Mouse (Mus musculus): ENCODE data around the gene Olfr70. TPM values are rescaled to one million over a fixed set of nuclear protein-coding genes. Genes with fewer than 3 reads are reported as not detected.
A peak's percentile ranks its signal among the peaks of the same experiment; 100 is the strongest.

The Olfr70 gene
- total RNA-seq, 2 experiments from 2014 or later, result not detected

DNA sequence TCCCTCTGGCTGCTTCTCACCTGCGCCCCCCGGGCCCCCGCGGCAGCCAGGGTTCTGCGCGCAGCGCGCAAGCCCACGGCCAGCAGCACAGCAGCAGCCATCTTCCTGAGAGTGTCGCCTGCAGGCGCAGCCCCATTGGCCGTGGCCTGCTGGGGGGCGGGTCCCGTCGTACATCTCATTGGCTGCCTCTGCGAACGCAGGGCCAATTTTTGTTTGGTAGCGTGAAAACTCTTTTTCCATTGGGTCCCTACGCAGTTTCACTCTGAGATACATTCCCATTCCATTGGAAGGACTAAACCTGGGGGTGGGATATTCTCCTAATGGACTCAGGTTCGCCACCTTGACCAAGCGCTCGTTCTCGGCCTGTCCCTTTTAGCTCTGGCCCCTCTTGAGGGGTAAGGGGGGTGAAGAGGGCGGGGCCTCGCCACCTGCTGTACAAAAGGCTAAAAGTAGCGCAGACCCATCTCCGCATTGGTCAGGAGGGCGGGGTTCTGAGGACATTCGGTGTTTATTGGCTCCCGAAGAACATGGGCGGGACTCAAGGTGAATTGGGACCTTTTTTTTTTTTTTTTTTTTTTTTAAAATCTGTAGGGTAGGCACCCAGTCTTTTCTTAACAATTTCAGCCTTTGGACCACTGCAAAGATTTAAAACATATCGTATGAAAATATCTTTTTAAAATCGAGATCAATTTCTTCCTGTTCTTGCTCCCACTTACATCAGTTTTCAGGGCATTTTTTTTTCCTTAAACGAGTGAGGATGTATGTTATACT, 44.1 kb downstream of the Olfr70 start, which contains the start of gene Hint2:
Hint2 (minus strand) TSS at position 128 of the 771 bp plus-strand sequence.
- DNase-seq (ENCODE audit: low spot score in 2 of 2), result peak; percentile 91 to 94

DNA sequence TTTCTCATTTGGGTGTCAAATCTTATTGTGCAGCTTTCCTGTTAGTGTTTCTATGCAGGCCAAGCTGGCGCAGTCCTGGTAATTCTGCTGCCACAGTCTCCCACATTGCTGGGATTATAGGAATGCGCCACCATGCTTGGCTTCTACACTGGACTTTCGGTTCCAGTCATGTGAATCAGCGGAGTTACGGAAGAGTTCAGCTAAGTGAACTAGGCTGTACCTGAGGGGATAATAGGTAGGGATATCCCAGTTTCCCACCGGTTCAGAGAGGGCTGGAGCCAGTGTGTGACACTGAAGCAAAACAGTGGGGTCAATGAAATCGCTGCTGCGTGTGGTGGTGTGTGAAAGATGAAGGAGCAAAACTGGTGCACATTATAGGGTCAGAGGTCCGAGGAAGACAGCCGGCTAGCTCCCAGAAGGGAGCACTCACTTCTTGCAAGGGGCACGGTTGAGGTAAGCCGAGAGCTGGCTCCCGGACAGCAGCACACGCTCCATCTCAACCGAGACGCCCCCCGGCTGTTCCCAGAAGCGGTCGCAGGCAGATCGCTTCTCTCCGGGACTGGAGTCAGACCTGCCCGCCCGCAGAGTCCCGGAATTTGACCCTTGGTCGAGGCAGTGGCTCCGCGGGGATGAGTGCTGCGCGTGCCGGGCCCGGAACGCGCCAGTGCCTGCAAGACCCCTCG, 44.8 kb downstream of the Olfr70 start:
- DNase-seq (ENCODE audit: low spot score in 2 of 2), result no peak

DNA sequence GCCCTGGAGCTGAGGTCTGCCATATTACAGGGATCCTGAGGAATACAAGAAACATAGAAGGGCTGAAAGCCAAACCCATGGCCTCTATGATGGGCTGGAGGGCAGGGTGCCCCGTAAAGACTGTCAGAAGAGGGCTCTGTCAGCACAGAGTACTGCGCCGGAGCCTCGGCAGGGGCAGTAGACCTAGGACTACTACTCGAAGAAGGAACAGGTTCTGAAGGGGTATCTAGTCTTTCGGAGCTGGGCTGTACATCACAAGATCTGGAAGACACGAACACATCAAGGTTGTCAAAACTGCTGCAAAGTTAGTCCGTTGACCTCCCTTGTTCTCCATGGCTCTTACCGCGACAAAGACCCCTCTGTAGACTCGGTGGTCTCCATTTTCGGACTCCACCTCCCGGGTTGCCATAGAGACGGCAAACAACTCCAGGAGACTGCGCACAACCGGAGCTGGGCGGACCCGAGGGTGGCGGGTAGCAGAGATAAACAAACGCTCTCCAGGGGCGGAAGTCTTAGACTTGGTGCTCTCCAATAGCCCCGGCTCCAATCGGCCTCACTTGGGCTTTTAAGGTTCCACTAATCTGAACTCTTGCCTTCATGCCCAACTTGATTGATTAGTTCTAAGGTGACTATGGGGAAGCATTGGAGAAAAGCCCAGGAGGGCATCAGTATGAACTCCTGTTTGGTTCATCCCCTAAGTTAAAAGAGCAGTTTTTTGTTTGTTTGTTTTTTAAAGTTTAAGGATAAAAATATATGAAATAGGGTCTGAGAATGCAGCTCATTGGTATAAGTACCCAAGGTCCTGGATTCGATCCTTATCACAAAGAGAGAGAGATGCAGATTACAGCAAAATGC, 47.2 kb downstream of the Olfr70 start, which contains the start of gene Spag8:
Spag8 (minus strand) TSS at position 434 of the 855 bp plus-strand sequence.
- DNase-seq (ENCODE audit: low spot score in 2 of 2), result peak; percentile 45 to 64

DNA sequence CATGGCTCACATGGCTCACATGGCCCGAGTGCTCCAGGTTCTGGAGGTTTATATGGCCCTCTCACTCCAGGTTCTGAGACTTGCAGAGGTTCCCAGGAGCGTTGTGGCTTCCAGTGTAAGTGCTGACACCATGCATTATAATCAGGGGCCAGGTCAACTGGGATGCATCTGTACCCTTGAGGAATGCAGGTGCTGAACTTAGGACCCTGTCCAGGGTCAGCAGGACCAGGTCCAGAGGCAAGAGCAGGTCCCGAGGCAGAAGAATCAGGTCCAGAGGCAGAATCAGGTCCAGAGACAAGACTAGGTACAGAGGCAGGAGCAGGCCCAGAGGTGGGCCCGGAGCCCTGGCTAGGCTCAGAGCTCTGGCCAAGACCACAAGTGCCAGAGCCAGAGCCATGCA, 47.9 kb downstream of the Olfr70 start:
- DNase-seq (ENCODE audit: low spot score in 2 of 2), result no peak

DNA sequence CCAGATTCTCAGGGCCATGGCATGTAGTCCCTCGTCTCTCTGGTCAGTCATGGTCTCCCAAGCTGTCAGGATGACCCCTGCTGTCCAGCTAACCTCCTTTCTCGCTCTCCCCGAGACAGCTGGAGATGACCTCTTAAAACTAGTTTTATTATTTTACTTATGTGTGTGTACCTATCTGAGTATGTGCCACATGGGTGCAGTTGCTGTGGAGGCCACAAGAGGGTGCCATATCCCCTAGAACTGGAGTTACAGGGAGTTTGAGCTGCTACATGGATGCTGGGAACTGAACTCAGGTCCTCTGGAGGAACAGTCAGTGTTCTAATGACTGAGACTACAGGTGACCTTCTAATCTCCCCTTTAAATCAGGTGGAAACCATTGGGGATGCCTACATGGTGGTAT, 50.8 kb downstream of the Olfr70 start:
- no peak for DNase-seq (ENCODE audit: low spot score in 2 of 2)

Other genes starting within 250 kb of the Olfr70 start
- not detected for gene Cd72, start 246.2 kb downstream of the Olfr70 start, total RNA-seq (2021)
- not detected for gene Sit1, start 217.1 kb downstream of the Olfr70 start, total RNA-seq (2021)
- gene Ccdc107, start 207.9 kb downstream of the Olfr70 start, total RNA-seq (2021), result 10 to 100 TPM; 30.2 to 35.7 TPM
- gene Arhgef39, start 201.1 kb downstream of the Olfr70 start, total RNA-seq (2021), result 1 to 10 TPM; 1.2 to 1.8 TPM
- gene Car9, start 193.8 kb downstream of the Olfr70 start, total RNA-seq (2021), result 1 to 10 TPM in 1 of 2 experiments, under 1 TPM in 1; 0.54 to 1.7 TPM
- gene Tpm2, start 177.0 kb downstream of the Olfr70 start, total RNA-seq (2021), result 1 to 10 TPM; 5.0 to 7.4 TPM
- 10 to 100 TPM; 65.9 to 75.4 TPM for gene Creb3, start 138.5 kb downstream of the Olfr70 start, total RNA-seq (2021)
- gene Tln1, start 138.1 kb downstream of the Olfr70 start, total RNA-seq (2021), result 10 to 100 TPM; 54.4 to 69.7 TPM
- gene Rgp1, start 122.1 kb downstream of the Olfr70 start, total RNA-seq (2021), result 10 to 100 TPM; 46.2 to 53.6 TPM
- gene Gba2, start 121.9 kb downstream of the Olfr70 start, total RNA-seq (2021), result 10 to 100 TPM; 56.8 to 57.7 TPM
- gene Msmp, start 116.3 kb downstream of the Olfr70 start, total RNA-seq (2021), result not detected
- gene Npr2, start 68.9 kb downstream of the Olfr70 start, total RNA-seq (2021), result 10 to 100 TPM; 47.8 to 49.0 TPM
- 1 to 10 TPM; 2.1 to 2.3 TPM for gene Spag8, start 47.2 kb downstream of the Olfr70 start, total RNA-seq (2021)
- gene Hint2, start 44.3 kb downstream of the Olfr70 start, total RNA-seq (2021), result 10 to 100 TPM; 30.9 to 34.0 TPM
- 10 to 100 TPM; 49.4 to 50.5 TPM for gene Tmem8b, start 31.8 kb downstream of the Olfr70 start, total RNA-seq (2021)
- 1 to 10 TPM in 1 of 2 experiments, under 1 TPM in 1; 0.53 to 1.0 TPM for gene Fam221b, start 31.7 kb downstream of the Olfr70 start, total RNA-seq (2021)
- gene Olfr71, start 9.4 kb upstream of the Olfr70 start, total RNA-seq (2021), result not detected
- under 1 TPM; 0.45 to 0.48 TPM for gene Hrct1, start 26.4 kb upstream of the Olfr70 start, total RNA-seq (2021)
- gene Spaar, start 29.2 kb upstream of the Olfr70 start, total RNA-seq (2021), result under 1 TPM; 0.39 to 0.40 TPM
- not detected for gene Olfr159, start 70.2 kb upstream of the Olfr70 start, total RNA-seq (2021)
- gene Olfr156, start 123.1 kb upstream of the Olfr70 start, total RNA-seq (2021), result not detected
- not detected for gene Olfr157, start 139.4 kb upstream of the Olfr70 start, total RNA-seq (2021)
- gene Olfr155, start 150.8 kb upstream of the Olfr70 start, total RNA-seq (2021), result not detected
- 1 to 10 TPM; 5.0 to 7.2 TPM for gene Reck, start 174.7 kb upstream of the Olfr70 start, total RNA-seq (2021)

All from layer of hippocampus, postnatal 10 days (tissue).